Mouse (Mus musculus) intestine, embryonic 14.5 days (tissue): Measurements from ENCODE around the gene Ddx43. TPM values are rescaled to one million over a fixed set of nuclear protein-coding genes. Genes with fewer than 3 reads are reported as not detected.
"Not testable (repeated sequence)": the region's sequence is repeated elsewhere in the genome, so short reads cannot be mapped to it uniquely, and the experiment has no call there.

Experiments
- ATAC-seq: fragments of 200-750 bp; cut with Nextera tagmentation; replicated peaks from 2 replicates; pipeline ENCODE4 v1.8.0; 2017; ENCODE audit warnings: low read depth, moderate number of reproducible peaks, moderate TSS enrichment, moderate library complexity; ENCODE audit not compliant: low FRiP score, low TSS enrichment
- DNase-seq: peaks from one replicate; pipeline ENCODE4 v3.0.0-alpha.2; 2018; ENCODE audit warnings: low spot score
- H3K27ac ChIP-seq: fragments of 300-500 bp; sonication (generic); 2 replicates; pipeline ENCODE4 v1.5.1; 2014; ENCODE audit warnings: low read depth, mild to moderate bottlenecking, control low read depth
- H3K27me3 ChIP-seq: fragments of 300-500 bp; sonication (generic); replicated peaks from 2 replicates; pipeline ENCODE4 v1.6.1; 2014; ENCODE audit warnings: low read length, control low read depth; ENCODE audit not compliant: control insufficient read depth, insufficient read depth
- H3K36me3 ChIP-seq: fragments of 300-500 bp; sonication (generic); 2 replicates; pipeline ENCODE4 v1.6.1; 2014; ENCODE audit warnings: low read length, control low read depth; ENCODE audit not compliant: control insufficient read depth, insufficient read depth
- H3K4me1 ChIP-seq: fragments of 300-500 bp; sonication (generic); replicated peaks from 2 replicates; pipeline ENCODE4 v1.6.1; 2014; ENCODE audit warnings: low read length, control low read depth, mixed read lengths; ENCODE audit not compliant: control insufficient read depth, insufficient read depth
- H3K4me2 ChIP-seq: fragments of 300-500 bp; sonication (generic); 2 replicates; pipeline ENCODE4 v1.6.1; 2014; ENCODE audit warnings: low read length
- H3K4me3 ChIP-seq: fragments of 300-500 bp; sonication (generic); 2 replicates; pipeline ENCODE4 v1.5.1; 2014; ENCODE audit warnings: low read depth, low read length, control low read depth, mixed read lengths
- H3K9ac ChIP-seq: fragments of 300-500 bp; sonication (generic); 2 replicates; pipeline ENCODE4 v1.6.1; 2014; ENCODE audit warnings: mild to moderate bottlenecking, low read length
- H3K9me3 ChIP-seq: fragments of 300-500 bp; sonication (generic); 2 replicates; pipeline ENCODE4 v1.6.1; 2016; ENCODE audit warnings: low read length, control low read depth; ENCODE audit not compliant: control insufficient read depth
- WGBS: fragments of 180-500 bp; shearing (Covaris S2); extraction: QIAGEN DNeasy Blood & Tissue Kit; methylation state at CpG from one replicate; pipeline ENCODE4 v1.1.7; 2014; 5-methylcytosine and 5-hydroxymethylcytosine counted together
- polyA plus RNA-seq: library from polyadenylated mRNA; unstranded; fragments of >200 nt; fragmentation: Nextera tagmentation; extraction: Ambion mirVana; gene quantifications from 2 replicates; pipeline ENCODE4 v1.2.1, GENCODE M21; 2014

The Ddx43 gene
- polyA plus RNA-seq, 1 experiment from 2014 or later = 0.54 TPM

DNA sequence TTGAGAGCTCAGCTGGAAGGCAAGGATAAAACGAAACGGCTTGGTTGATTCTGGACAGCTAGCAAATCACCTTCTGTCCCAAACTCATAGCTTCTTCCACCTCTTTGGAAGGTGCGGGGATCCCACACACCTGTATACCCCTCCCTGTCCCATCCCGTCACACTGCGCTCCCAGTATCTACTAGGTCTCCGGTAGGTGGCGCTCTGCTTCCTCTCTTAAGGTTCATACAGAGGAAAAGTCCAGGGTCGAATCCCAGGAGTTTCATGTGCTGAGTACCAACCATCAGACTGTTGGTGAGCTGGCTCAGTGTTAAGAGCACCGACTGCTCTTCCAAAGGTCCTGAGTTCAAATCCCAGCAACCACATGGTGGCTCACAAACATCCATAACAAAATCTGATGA, 37.5 kb upstream of the Ddx43 start:
- no peak overlapping the region for H3K4me2 ChIP-seq
- no peak overlapping the region for H3K9ac ChIP-seq
- 9% methylated on average over 9 of the region's 9 CpGs for WGBS
- no peaks in the 10 kb centered on the region for H3K36me3 ChIP-seq
- no peaks in the 10 kb centered on the region for H3K4me1 ChIP-seq
- H3K9me3 ChIP-seq = no peaks in the 10 kb centered on the region
- no peak overlapping the region for H3K27ac ChIP-seq
- no peaks in the 10 kb centered on the region for H3K27me3 ChIP-seq
- DNase-seq = peak; percentile 74
- peak; percentile 66; the same call in 1 of the 2 replicates for ATAC-seq
- no peak overlapping the region for H3K4me3 ChIP-seq

DNA sequence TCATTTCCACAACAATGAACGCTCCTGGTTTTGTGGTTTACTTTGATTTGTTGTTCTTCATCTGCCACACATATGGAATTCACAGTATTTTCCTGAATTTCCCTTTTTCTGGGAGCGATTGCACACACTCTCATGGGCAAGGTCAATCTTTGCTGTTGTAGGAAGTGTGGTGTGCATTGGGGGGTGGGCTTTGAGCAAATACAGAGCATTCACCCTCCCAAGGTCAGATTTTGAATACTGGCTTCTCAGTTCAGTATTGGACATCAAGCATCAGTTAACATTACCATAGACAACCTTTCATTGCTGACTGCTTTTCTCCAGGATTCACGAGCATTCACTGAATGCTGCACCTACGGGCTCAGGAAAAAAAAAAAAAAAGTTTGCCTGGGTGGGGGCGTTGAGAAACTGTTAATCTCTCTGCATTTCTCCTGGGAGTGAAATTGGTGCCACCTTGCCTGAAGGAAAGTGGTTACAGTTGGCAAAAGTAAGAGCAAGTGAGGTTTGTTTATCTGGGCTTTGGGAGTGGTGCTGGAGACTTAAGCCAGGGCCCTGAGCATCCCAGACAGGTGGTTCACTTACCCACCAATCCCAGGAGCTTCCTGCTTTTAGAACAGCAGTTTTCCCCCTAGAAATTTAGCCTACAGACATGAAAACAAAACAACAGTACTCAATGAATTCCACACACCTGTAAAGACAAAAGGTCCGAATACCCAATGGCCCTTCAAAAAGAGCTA, 35.7 kb upstream of the Ddx43 start:
- H3K27ac ChIP-seq = no peak overlapping the region
- H3K4me2 ChIP-seq = no peak overlapping the region
- no peaks in the 10 kb centered on the region for H3K4me1 ChIP-seq
- DNase-seq (no peak), ATAC-seq (no peak)
- H3K27me3 ChIP-seq = no peaks in the 10 kb centered on the region
- H3K9ac ChIP-seq = no peak overlapping the region
- H3K9me3 ChIP-seq = no peaks in the 10 kb centered on the region
- H3K4me3 ChIP-seq = no peak overlapping the region
- 79% methylated on average over 6 of the region's 6 CpGs for WGBS
- no peaks in the 10 kb centered on the region for H3K36me3 ChIP-seq

DNA sequence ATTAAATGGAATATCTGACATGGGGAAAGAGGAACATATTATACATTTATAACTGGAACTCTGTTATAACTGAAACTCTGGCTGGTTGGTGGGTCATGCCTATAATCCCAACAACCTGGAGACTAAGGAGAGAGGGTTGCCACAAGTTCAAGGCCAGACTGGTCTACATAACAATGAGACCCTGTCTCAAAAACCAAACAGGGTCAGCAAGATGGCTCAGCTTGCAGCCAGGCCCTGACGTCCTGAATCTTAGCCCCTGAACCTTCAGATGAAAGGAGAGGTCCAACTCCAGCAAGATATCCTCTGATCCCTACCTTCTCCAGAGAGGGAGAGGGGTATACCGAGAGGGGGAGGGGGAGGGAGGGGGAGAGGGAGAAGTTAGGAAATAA, 35.1 kb upstream of the Ddx43 start:
- ATAC-seq (no peak), DNase-seq (no peak)
- WGBS = 42% methylated on average over 2 of the region's 2 CpGs
- Histone ChIP-seq H3K27me3 (no peaks in the 10 kb centered on the region), H3K36me3 (no peaks in the 10 kb centered on the region), H3K4me2 (no peak overlapping the region), H3K4me1 (no peaks in the 10 kb centered on the region), H3K27ac (no peak overlapping the region), H3K4me3 (no peak overlapping the region), H3K9me3 (no peaks in the 10 kb centered on the region), H3K9ac (no peak overlapping the region)

GRCm38 (mm10) chr9:78363374-78363773, 32.2 kb upstream of the Ddx43 start:
- no peak overlapping the region for H3K4me2 ChIP-seq
- no peaks in the 10 kb centered on the region for H3K9me3 ChIP-seq
- no peaks in the 10 kb centered on the region for H3K4me1 ChIP-seq
- no peak overlapping the region for H3K4me3 ChIP-seq
- no peak overlapping the region for H3K27ac ChIP-seq
- H3K9ac ChIP-seq = no peak overlapping the region
- ATAC-seq = no peak
- no peak for DNase-seq
- no peaks in the 10 kb centered on the region for H3K36me3 ChIP-seq
- no peaks in the 10 kb centered on the region for H3K27me3 ChIP-seq
- 59% methylated on average over 6 of the region's 6 CpGs for whole genome bisulfite sequencing

- DNase-seq = no peak
- Histone ChIP-seq H3K9me3 (no peaks in the 10 kb centered on the region), H3K4me1 (no peaks in the 10 kb centered on the region), H3K27ac (no peak overlapping the region), H3K9ac (no peak overlapping the region), H3K27me3 (no peaks in the 10 kb centered on the region), H3K4me3 (no peak overlapping the region), H3K36me3 (no peaks in the 10 kb centered on the region), H3K4me2 (no peak overlapping the region)
- 92% methylated on average over 6 of the region's 6 CpGs for WGBS
- no peak for ATAC-seq
Measured at GRCm38 (mm10) chr9:78364701-78365100, 30.9 kb upstream of the Ddx43 start.

GRCm38 (mm10) chr9:78365850-78366544, 29.6 kb upstream of the Ddx43 start:
- no peak for ATAC-seq
- WGBS = 72% methylated on average over 13 of the region's 13 CpGs
- no peak overlapping the region for H3K9ac ChIP-seq
- no peak overlapping the region for H3K4me3 ChIP-seq
- no peaks in the 10 kb centered on the region for H3K9me3 ChIP-seq
- H3K27me3 ChIP-seq = no peaks in the 10 kb centered on the region
- H3K36me3 ChIP-seq = no peaks in the 10 kb centered on the region
- no peaks in the 10 kb centered on the region for H3K4me1 ChIP-seq
- no peak overlapping the region for H3K27ac ChIP-seq
- H3K4me2 ChIP-seq = no peak overlapping the region
- DNase-seq = no peak

GRCm38 (mm10) chr9:78367959-78368358, 27.6 kb upstream of the Ddx43 start, which contains the start of gene Dppa5a:
Gene Dppa5a, minus strand, starts transcription at chr9:78368177.
- not testable (repeated sequence) for DNase-seq, ATAC-seq, H3K36me3 ChIP-seq, H3K9me3 ChIP-seq, H3K27ac ChIP-seq, H3K9ac ChIP-seq, H3K4me3 ChIP-seq, H3K27me3 ChIP-seq, H3K4me1 ChIP-seq, H3K4me2 ChIP-seq
- 91% methylated on average over 16 of the region's 16 CpGs for WGBS

GRCm38 (mm10) chr9:78368671-78369293, 26.8 kb upstream of the Ddx43 start:
- no peak for DNase-seq
- no peak overlapping the region for H3K4me2 ChIP-seq
- ATAC-seq = no peak
- no peak overlapping the region for H3K27ac ChIP-seq
- H3K9me3 ChIP-seq = no peaks in the 10 kb centered on the region
- no peak overlapping the region for H3K4me3 ChIP-seq
- 71% methylated on average over 3 of the region's 3 CpGs for WGBS
- no peaks in the 10 kb centered on the region for H3K36me3 ChIP-seq
- H3K4me1 ChIP-seq = no peaks in the 10 kb centered on the region
- no peaks in the 10 kb centered on the region for H3K27me3 ChIP-seq
- H3K9ac ChIP-seq = no peak overlapping the region
